Mouse (Mus musculus) lung, adult 18-20 months (tissue): ENCODE measurements at regions not wholly inside any gene's neighbourhood (a gene's known extent, or its start where the extent isn't known, plus 50 kb on each side); places are given as distances from the start of the nearest gene placed in this dataset.
A peak's percentile ranks its signal among the peaks of the same experiment; 100 is the strongest.

Experiments
- DNase-seq, 2 experiments: peaks; one replicate each; pipeline ENCODE4 v3.0.0; 2022; ENCODE audit warnings: mixed read lengths in 2 of 2

DNA sequence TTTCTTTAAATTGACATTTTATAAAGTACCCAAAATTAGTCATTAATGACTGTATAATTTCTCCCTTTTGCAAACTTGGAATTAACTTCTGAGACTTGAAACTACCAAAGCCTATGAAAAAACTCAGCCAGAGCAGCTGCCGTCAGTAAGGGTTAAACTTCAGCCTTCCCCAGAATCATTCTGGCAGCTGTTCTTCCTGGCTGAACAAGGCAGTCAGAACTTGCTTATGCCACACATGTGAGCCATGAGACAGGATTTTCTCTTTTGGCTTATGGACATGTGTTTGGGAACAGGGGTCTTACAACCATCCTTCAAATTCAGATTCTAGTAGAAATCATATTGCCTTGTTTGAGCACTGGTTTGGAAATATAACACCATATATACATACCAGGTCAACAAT lies 422.4 kb upstream of the Fat1 start:
- no peak for DNase-seq

DNA sequence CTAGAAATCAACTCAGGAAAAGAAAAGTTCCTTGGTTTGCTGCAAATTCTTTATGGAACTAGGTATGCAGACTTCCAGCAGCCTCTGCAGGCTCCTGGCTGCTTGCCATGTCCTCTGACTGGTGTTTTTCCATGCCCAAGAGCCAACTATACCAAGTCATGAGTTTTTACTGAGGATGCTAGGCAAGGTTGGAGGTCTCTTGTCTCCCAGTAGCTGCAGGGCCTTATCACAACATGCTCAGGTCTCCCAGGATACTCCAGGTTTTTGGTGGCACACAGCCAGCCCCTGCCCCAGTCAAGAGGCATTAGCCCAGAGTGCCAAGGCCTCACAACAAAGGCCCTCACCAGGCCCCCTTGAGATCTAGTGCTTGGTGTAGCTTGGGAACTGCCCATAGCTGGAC lies 409.3 kb upstream of the Fat1 start:
- DNase-seq = peak; percentile 4

DNA sequence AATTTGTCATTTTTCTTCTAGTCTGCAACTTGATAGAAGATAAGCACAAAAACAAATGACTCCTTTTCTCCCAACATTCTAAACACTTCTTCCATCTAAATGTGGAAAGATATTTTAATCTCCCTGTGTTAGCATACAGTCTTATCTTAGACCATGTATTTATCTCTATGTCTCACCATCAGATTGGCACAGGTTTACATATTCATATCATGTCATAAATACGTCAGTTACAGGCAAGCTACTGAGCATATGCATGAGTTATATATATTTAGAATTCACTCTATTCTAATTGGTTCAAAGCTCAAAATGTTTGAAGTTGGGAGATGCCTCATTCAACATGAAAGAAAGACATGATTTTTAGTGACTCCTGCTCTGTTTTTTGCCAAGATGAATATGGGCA lies 405.6 kb upstream of the Fat1 start:
- DNase-seq = no peak

DNA sequence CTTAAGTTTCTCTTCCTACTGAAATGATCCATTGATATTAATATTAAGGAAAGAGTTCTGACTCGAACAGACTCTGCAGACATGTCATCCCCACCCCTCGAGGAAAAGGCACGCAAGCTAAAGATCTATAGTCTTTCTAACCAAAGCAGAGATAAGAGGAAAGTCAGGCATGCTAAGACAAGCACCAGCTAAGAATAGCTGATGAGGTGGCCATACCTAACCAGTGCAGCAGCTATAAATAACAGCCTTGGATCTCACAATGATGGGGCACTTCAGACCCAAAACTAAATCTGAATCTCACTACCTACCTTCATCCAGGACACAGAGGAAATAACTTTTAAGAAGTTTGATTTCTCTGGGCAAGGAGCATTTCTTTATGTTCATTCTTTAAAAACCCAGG lies 386.4 kb upstream of the Fat1 start:
- DNase-seq = no peak

DNA sequence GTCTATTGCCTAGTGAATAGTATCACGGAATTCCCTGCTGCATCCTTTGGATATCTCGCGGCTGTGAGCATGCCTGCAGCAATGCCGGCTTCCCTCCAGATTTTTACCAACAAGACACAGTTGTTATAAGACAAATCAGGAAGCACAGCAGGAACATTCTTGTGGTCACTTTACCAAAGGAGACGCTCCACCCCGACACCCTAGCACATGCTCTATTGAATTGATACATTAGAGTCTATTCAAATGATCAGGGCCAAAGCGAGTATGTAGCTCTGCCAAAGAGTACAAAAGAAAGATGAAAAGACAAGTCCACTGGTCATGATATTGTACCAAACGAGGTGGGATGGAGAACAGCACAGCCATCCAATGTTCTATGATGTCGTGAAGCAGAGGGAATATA lies 376.1 kb upstream of the Fat1 start:
- no peak for DNase-seq

DNA sequence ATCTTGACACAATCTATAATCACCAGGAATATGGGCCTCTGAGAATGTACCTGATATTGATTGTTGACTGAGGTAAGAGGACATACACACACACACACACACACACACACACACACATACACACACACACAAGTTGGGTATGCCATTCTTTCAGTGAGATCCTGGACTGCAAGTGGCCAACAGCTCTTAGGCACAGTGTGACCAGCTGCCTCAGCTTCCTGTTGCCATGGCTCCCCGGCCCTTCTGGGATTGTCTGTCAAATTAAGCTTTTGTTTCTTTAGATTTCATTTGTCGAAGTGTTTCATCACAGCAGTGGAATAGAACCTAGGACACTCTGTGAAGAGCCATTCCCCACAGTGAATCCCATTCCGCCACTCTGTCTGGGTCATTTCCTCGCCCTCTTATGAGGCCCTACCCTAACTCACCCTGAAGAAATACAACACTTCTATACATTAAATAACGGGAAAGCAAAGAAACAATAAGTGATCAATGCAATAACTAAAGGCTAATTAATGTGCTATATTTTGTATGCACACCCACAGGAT lies 358.9 kb upstream of the Fat1 start:
- no peak for DNase-seq

DNA sequence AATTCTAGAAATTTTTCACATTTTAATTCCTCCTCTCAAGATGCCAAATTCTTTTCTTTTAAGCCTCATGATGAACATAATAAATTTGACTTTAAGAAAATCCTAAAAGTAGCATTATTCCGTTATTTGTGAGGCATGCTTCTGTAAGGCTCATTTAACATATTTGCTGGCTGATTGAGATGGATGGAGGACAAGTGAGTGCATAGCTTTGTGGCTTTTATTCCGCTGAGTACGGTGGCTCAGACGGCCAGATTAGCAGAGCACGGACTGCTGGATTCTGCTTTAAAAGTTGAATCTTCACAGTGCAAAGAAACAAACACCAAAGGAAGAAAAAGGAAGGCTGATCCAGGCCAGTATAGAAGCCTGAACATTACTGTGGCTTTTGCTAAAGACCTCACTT lies 358.3 kb upstream of the Fat1 start:
- no peak for DNase-seq
